Mouse (Mus musculus) mature B cell (primary cell): ENCODE measurements at regions not wholly inside any gene's neighbourhood (a gene's known extent, or its start where the extent isn't known, plus 50 kb on each side); places are given as distances from the start of the nearest gene placed in this dataset.

Source experiments
- in situ Hi-C: fragments of 300-500 bp; cut with MboI; formaldehyde crosslinking; loops from 2 replicates; pipeline ENCODE4 v1.14.3; 2019

DNA sequence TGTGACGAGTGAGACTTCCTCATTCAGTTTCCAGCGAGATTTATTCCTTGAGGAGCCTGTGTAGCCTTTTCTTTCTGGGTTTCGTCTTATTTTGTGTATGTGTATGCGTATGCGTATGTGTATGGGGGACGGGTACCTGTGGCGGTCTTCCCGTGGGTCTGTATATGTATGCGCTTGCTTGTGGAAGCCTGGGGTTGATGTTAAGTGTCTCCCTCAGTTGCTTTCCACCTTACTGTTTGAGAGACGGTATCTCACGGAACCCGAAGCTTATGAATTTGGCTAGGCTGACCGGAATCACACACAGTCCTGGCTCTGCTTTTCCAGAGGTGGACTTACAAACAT, 87.1 kb downstream of the Ankrd50 start:
- in situ Hi-C loops = no loop called here

DNA sequence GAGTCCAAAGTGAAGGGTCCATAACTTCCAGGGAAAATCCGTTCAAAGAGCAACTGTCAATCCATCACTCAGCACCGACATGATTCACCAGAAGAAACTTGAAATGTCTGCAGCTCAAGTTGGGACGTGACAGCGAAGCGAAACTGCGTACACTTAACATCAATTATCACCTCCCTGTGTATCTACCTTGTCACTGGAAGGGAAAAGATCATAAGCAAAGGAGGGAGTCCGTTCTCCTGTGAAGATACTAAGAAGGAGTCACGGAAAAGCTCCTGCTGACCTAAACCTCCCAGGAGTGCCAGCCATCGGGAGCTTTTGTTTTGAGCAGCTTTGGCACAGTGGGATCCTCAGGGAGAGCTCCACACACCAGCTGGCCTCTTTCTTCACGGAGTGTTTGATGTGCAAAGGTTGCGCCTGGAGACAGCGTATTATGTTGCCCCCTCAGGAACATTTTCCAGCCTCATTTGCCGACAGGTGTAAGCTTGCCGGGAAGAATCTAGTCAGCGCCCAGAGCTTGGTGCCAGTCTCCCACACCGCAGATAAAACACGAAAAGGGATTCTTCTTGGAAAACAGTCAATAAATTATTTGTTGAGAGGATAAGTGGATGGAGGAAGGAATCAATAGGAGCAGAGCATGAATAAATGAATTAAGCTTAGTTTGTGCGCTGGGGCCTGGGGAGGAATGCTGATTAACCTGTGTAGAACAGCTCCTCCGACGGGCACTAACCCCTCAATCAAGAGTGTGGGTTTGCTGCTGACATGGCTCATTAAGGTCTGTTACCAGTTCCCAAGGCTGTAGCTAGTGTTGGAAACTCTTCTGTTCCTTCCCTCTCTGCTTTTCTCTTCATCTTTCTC, 87.7 kb downstream of the Ankrd50 start:
- in situ Hi-C loops = no loop called here

DNA sequence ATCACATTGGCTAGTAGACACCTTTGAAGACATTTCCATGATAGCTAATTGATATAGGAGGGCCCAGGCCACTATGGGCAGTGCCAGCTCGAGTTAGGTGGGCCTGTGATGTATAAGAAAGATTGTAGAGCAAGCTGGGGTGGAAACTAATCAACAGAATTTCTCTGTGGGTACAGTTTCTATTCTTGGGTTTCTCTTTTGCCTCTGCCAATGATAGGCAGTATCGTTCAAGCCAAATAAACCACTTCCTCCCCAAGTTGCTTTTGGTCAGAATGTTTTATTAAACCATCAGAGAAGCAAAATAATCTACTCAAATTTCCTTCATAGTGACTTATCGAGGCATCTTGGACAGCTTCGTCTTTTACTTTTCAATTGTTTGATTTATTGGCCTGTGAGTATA, 90.3 kb downstream of the Ankrd50 start:
- in situ Hi-C loops = no loop called here

DNA sequence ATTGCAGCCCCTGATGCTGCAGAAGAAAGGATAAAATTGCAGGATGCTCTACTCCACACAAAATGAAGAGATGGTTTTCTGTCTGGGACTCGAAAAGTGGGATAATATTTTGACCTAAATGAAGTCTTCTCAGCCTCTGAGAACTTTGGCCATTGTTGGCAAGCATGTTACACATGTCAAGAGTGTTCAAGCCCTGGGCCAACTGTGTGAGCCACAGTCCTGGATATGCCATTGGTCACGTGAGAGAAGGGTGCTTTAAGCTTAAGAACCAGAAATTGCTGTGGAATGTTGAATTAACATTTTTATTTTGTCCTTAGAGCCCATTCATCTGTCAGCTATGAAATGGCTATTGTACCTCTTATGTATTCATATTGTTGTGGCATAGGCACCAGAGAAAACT, 95.0 kb downstream of the Ankrd50 start:
- in situ Hi-C loops = no loop called here

DNA sequence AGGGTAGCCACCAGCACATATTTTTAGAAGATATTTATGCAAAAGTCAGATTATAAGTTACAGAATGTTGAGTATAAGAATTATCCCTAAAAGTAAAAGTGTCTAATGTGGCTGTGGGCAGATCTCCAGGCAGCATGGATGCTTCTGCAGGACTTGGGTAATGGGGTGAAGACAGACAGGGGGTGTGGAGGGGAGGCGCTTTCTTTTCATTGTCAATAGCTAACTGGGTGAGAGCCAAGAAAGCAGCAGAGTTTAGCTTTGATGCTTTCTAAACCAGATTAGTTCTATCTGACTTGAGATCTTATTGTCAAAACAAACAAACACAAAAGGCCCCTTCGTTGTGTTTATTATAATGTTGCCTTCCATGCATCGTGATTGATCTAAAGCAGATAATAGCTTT, 95.7 kb downstream of the Ankrd50 start:
- in situ Hi-C loops = no loop called here

DNA sequence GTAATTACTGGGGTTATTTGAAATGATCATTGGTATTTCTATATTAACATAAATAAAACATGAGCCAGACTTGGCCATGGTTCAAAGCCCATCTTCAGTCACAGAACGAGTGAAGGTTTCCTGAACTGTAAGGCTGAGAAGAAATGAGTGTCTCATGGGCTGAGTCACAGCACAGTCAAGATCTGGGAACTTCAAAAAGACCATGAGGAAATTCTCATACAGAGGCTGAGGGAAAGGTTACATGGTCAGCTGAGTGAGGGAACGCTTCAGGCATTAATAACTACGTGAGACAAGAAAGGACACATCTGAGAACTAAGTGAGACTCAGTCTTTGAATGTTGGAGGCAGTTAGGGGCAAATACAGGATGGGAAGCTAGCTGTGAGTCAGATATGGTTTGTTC, 101.9 kb downstream of the Ankrd50 start:
- in situ Hi-C loops = no loop called here

DNA sequence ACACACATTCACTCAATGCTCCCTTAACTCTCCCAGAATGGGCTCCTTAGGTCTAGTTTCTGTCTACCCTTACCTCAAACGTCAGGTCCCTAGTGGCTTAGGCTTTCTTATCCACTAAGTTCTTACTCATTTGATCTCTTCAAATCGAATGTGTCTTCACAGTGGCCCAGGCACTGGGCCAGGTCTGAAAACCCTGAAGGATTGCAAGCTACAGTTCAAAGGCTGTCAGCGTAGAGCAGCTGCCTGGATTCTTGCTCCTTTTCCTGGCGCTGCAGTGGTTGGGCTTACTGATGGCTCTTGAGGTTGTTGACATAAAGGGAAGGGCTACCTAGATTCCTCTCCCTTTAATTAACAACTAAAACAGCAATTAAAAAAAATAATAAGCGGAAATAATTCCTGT, 103.0 kb downstream of the Ankrd50 start:
- in situ Hi-C loops = no loop called here

DNA sequence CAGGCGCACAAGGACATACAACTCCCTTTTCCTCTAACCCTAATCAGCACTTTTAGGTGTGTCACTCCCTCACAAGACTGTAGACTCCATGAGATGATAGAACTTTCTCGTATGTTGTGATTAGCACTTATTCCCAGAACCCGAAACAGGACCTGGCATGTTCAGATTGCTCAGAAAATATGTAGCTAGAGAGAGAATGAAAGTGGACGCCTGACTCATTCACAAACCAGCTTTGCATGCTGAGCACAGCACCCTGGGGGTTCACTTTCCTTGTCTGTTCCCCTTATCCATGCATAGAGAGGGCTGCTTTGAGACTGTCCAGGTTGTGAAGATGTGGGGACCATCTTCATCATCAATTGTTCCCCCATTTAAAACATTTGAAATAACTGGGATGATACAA, 111.0 kb downstream of the Ankrd50 start:
- in situ Hi-C loops = no loop called here

DNA sequence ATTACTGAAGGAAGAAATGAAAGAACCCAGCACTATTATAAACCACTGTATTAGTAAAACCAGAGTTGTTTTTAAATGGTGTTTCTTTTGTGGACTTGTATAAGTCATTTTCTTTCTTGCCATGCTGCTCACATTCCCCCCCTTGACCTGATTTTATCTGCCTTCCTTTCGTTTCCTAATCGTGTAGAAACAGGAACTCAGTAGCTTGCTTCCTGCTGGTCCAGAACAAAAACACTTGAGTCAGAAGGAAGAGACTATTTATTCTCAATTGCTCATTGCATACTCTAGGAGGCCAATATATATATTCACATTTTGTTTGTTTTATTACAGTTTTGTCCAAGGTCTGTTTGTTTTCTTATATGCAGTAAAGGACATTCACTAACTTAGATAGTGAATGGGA, 112.9 kb downstream of the Ankrd50 start:
- in situ Hi-C loops = no loop called here

DNA sequence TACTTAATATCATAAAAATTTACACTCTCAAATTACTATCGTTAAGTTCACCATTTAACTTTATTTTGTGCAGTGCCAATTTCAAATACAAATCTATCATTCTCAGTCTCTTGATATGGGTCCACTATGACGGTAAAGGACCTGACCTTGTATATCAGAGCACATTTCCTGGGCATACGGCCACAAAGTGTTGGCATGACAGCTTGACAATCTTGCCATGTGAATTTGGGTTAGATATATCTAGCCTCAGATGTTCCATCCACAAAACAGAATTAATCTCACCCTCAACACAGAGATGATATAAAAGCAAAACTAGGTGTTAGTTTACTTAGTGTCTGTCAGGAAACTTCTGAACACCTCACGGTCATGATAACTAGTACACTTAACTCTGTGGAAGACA, 120.8 kb downstream of the Ankrd50 start:
- in situ Hi-C loops = no loop called here

DNA sequence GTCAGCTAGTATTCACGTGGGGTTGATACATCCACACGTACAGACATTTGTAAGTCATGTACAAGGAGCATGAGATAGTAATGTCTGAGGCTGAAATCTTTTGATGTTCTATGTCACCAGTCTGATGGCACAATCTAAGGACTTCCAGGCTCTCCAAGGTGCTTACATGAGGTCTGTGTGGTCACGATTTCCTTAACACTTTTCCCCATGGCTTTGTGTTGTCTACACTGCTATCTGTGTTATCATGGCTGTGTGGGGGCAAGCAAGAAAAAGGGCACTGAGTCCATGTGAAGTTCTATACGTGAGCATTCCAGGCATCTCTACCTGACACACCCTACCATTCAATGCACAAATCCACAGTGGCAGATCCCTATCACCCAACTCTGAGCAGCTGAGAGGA, 123.2 kb downstream of the Ankrd50 start:
- in situ Hi-C loops = no loop called here

DNA sequence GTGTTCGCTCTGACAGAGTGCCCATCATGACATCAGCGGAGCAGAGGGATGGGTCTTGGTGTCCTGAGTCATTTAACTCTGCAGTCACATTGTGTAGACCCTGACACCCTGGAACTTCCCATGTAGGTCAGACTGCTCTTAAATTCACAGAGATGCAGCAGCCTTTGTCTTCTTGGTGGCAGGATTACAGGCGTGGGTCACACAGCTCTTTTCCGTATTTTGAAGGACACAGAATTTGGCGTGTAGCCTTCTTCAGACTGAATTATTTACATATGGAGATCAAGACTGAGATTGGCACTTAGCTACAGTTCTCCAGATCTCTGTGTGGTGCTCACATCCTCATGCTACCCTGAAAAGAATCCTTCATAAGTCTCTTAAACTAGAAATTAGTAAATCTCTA, 123.7 kb downstream of the Ankrd50 start:
- in situ Hi-C loops = no loop called here

DNA sequence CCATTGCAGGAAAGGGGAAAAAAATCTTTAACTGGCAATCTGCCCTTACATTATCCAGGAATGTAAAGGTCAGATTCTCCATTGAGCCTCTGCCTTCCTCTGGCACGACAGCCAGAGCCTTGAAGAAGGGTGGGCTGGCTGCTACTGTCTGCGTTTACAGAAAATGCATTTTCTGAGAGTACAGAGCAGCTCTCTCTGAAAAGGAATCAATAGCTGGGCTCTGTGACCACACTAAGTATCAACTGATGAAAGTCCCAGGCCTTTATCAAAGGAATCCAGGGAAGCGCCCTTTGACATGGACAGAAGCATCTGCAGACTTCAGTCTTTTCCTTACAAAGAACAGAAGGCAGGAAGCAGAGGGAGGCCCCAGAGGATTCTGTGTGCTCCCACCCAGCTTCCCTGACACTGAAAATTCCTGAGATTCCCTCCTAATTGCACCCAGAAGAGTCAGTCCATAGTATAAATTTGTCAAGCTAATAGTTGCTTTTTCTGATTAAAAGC, 124.2 kb downstream of the Ankrd50 start:
- in situ Hi-C loops = no loop called here

DNA sequence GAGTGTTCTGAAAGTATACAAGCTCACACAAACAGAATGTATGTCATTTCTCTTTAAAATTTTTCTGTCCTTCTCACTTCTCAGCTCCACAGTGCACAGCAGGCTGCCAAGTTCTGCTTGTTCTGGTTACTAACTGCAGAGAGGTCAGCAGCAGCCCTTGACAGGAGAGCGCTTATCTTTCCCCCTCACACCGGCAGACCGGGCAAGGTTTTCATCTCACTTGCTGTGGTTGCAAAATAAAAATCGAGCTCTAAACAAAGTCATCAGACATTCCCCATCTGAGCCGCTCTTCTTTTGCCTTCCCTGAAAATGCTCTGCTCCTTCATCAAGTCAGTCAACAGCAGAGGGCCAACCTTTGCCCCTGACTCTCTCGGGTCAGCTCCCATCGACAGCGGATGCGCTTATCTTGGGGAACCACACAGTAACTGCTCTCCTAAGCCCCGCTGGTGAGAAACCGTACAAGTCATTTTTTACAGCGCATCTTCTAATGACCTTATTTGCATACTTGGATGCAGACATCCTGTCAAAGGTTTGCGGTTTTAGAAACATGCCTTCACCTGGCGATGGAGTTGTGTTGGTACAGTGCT, 126.6 kb downstream of the Ankrd50 start:
- in situ Hi-C loops = no loop called here

DNA sequence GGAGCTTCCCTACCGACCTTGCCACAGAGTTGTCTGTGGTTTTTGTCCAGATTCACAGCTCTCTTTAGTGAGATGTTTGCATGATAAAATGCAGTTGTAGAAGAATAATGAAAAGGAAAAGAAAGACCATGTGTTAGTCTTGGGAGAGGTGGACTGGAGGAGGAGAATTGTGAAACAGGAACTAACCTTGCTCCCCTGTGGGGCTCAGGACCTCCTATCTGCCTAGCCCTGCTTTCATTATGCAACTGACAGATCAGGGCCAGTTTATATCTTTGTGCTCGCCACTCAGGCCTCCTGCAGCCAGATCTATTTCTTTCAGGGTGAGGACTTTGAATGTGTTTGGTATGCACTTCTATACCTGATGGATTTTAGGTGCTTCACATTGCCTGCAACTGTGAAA, 140.4 kb downstream of the Ankrd50 start:
- in situ Hi-C loops = no loop called here

DNA sequence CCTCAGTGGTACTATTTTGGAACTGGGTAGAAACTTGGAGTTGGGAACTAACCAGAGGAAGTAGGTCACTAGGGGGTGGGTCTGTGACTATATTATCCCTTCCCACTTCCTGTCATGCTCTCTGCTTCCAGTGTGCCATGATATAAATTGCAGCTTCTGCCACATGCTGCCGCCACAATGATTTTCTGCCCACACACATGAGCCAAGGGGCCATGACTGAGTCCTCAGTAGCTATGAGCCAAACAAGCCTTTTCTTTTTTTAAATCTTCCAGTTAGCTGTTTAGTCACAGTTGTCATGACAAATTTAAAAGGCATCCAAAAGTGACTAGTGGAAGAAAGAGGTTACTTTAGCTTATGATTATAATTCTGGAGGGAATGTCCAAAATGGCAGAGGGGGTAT, 143.0 kb downstream of the Ankrd50 start:
- in situ Hi-C loops = no loop called here

DNA sequence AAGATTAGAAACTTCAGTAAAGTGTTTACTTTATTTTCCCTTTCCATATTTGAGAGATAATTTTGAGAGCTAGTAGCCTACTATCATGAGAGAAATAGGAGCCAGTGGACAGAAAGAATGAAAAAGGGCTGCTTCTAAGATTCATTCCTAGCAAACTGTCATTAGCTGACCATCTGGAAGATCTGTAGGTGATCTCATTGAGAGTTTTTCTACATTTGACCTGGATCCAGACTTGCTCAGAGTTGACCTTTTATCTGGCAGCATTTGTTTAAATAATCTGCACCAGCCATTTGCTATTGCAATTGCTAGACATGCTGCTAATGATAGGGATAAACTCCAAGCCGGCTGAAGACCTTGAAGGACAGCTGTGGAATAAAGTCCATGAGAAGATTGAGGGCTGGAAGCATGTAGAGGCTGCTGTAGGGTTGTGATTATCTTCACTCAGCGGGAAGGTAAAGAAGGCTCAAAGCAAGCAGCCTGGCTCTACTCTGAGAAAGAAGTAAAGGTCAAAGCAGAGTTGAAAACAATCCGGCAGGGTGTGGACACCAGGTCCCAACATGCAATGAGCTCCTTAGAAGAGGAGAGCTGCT, 151.2 kb downstream of the Ankrd50 start:
- in situ Hi-C loops = no loop called here

DNA sequence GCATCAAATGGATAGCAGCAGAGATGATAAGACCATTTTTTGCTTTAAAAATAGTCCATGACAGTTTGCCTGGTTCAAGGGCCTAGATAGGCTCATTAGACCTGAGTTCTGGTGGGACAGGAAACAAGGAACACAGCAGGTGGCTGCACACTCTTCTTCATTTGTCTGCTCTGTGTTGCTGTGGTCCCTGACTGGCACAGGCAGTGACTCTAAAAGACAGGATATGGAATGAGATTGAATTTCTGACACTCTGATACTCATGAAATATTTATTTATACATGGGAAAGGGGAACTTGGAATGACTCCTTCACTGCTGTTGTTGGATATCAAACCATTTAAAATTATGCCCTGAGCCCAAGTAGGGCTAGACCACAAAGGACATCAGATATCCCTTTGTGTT, 153.5 kb downstream of the Ankrd50 start:
- in situ Hi-C loops = no loop called here

DNA sequence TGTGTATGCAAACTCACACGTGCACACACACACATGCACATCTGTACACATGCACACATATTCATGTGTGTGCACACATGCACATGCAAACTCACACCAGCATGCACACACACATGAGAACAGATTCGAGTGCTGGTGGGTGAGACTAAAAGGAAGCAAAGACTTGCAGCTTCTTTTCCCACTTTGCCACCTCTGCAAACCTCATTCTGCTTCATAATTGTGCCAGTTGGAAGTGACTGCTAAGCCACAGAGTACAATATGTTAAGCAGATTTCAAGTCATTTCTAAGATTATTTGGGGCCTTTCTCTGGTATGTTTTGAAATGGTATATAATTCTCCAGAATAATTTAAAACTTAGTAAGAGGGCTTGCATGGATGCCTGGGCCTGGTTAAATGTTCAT, 157.4 kb downstream of the Ankrd50 start:
- in situ Hi-C loops = no loop called here

DNA sequence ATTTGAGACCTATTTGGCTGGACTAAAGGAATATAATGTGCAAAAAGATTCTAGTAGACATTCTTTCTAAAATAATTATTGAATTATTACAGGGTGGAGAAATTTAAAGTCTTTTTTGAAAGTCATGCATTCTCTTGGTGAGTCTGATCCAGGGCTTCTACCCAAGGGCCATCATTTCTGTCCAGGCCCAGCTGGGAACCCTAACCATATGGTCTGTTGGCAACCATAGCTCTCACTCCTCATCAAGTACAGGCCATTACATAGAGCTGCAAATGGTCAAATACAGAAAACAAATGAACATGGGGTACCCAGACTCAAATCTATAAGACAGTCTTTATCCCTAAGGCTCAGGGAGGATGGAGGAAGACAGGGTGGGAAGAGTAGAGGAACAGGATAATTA, 158.4 kb downstream of the Ankrd50 start:
- in situ Hi-C loops = no loop called here

DNA sequence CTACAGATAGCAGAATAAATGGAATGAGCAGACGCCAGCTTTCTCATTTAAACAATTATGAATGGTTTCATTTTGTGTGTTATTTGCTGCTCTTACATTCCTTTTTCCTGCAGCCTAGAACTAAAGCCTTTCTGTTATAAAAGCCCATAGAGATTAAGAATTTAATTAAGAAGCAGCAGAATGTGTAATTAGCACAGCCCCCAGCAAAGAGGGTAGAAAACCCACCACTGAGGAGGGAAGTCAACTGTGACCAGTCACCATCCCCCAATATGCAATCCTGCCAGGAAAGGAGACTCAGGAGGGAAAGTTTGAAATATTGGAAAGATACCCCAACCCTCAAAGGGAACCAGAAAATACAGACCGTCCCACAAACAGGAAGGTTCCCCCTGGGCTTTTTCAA, 160.0 kb downstream of the Ankrd50 start:
- in situ Hi-C loops = no loop called here

DNA sequence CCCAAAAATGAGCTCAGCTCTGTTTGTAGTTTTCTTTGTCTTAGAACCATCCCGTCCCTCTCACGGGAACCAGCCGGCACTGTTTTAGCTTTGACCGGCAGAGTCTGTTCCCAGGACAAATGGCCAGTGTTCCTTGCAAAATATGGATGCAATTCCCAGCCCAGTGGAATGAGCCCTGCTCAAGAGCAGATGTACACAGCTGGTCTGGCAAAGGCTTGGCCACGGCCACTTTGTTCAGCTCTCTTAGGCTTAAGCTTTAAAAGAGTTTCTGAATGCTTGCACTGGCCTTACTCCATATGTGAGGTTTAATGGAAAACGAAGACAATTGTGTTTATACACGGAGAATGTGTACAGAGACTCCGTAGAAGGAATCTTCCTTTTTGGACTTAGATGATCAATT, 162.2 kb downstream of the Ankrd50 start:
- in situ Hi-C loops = no loop called here

DNA sequence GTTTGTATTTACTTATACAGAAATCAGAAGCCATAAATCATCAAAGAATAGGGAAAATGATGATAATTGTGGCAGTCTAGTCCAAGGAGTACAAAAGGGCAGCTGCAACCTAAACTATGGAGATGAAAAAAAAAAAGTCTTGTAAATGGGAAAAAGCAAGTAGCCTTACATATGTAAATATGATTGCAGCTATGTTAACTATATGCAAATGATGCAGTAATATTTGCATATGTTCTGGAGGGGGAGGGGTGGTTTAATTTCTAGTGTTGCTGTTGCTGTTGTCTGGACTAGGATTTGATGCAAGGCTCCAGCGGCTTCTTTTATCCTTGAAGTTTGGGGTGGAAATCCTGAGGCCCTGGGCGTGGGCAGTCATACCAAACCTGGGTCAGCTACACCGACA, 163.0 kb downstream of the Ankrd50 start:
- in situ Hi-C loops = no loop called here
